Mouse (Mus musculus): ENCODE measurements at regions not wholly inside any gene's neighbourhood (a gene's known extent, or its start where the extent isn't known, plus 50 kb on each side); places are given as distances from the start of the nearest gene placed in this dataset.

- no peak overlapping the region for H3K27ac ChIP-seq (ENCODE audit: insufficient read depth, low read depth)
- no peak overlapping the region for H3K9ac ChIP-seq (ENCODE audit: insufficient read depth, low read depth)
- H3K4me2 ChIP-seq (ENCODE audit: insufficient read depth, low read depth, poor library complexity, severe bottlenecking), result no peak overlapping the region
- in situ Hi-C loops (cut with MboI; ENCODE audit: low pct_ligation_motif_present, low pct_unique_long_range_greater_than_20kb, low sequenced_read_pairs) (loop anchor here (10.0 kb wide), 1 partner anchor 415 kb away; no protein-coding TSS in a partner anchor), dilution Hi-C loops (cut with MboI; ENCODE audit: extremely low pct_ligation_motif_present, extremely low pct_unique_long_range_greater_than_20kb, low sequenced_read_pairs) (no loop called here)
- H3K4me1 ChIP-seq (ENCODE audit: control insufficient read depth in 1 of 2, insufficient read depth in 2 of 2), result no peaks in the 10 kb centered on the region; a peak in 1 of 4 replicates
- no peaks in the 10 kb centered on the region for H3K79me2 ChIP-seq (replicated peaks; ENCODE audit: control insufficient read depth, extremely low read depth, insufficient read depth, poor library complexity, severe bottlenecking)
- H3K36me3 ChIP-seq (replicated peaks in 1 of 2; ENCODE audit: control insufficient read depth in 1 of 2, insufficient read depth in 1 of 2, low read length in 1 of 2), result no peaks in the 10 kb centered on the region
- H3K4me3 ChIP-seq (replicated peaks in 1 of 3; ENCODE audit: low read depth in 2 of 3, low read length in 2 of 3, poor library complexity in 1 of 3), result no peak overlapping the region
- H3K9me3 ChIP-seq (replicated peaks; ENCODE audit: low read length), result no peaks in the 10 kb centered on the region
- no peaks in the 10 kb centered on the region for H3K27me3 ChIP-seq (replicated peaks)
- DNase-seq (ENCODE audit: extremely low read depth), result no peak
- no peak for TF ChIP-seq ETS1 (conservative IDR thresholded peaks at IDR 0.05; ENCODE audit: low read depth, low read length)
These were observed 96.1 kb downstream of the Rpap3 start for GRCm38 (mm10) chr15:97609496-97609895.

GRCm38 (mm10) chr15:97608651-97609050, 97.0 kb downstream of the Rpap3 start:
- no peaks in the 10 kb centered on the region; a peak in 1 of 4 replicates for H3K4me1 ChIP-seq (ENCODE audit: control insufficient read depth in 1 of 2, insufficient read depth in 2 of 2)
- dilution Hi-C loops (cut with MboI; ENCODE audit: extremely low pct_ligation_motif_present, extremely low pct_unique_long_range_greater_than_20kb, low sequenced_read_pairs), result no loop called here
- TF ChIP-seq ZNF384 (IDR thresholded peaks at IDR 0.05; ENCODE audit: low read depth, low read length) (no peak), POLR2AphosphoS2 (IDR thresholded peaks at IDR 0.05; ENCODE audit: low read depth, low read length) (no peak), E2F4 (IDR thresholded peaks at IDR 0.05; ENCODE audit: insufficient replicate concordance, low read depth, low read length) (no peak), CHD2 (IDR thresholded peaks at IDR 0.05; ENCODE audit: low read length) (no peak), NRF1 (IDR thresholded peaks at IDR 0.05; ENCODE audit: low read depth, low read length) (no peak), ZMIZ1 (IDR thresholded peaks at IDR 0.05; ENCODE audit: low read depth, low read length) (no peak), IRF4 (IDR thresholded peaks at IDR 0.05; ENCODE audit: low read depth, low read length) (no peak), TCF12 (IDR thresholded peaks at IDR 0.05; ENCODE audit: low read depth, low read length) (no peak), HCFC1 (IDR thresholded peaks at IDR 0.05; ENCODE audit: low read depth, low read length) (no peak), CHD1 (IDR thresholded peaks at IDR 0.05; ENCODE audit: low read depth, low read length) (no peak), BHLHE40 (IDR thresholded peaks at IDR 0.05; ENCODE audit: low read depth, low read length) (no peak), GABPA (IDR thresholded peaks at IDR 0.05; ENCODE audit: insufficient replicate concordance, low read depth, low read length) (no peak)

More at GRCm38 (mm10) chr15:97608651-97609050, 97.0 kb downstream of the Rpap3 start:
- H3K79me2 ChIP-seq (replicated peaks; ENCODE audit: control insufficient read depth, extremely low read depth, insufficient read depth, poor library complexity, severe bottlenecking), result no peaks in the 10 kb centered on the region
- H3K4me3 ChIP-seq (replicated peaks in 1 of 3; ENCODE audit: low read depth in 2 of 3, low read length in 2 of 3, poor library complexity in 1 of 3), result no peak overlapping the region
- H3K27ac ChIP-seq (ENCODE audit: insufficient read depth, low read depth), result no peak overlapping the region
- H3K27me3 ChIP-seq (replicated peaks), result no peaks in the 10 kb centered on the region
- no peak for DNase-seq (ENCODE audit: extremely low read depth)
- H3K4me2 ChIP-seq (ENCODE audit: insufficient read depth, low read depth, poor library complexity, severe bottlenecking), result no peak overlapping the region
- in situ Hi-C loops (cut with MboI; ENCODE audit: low pct_ligation_motif_present, low pct_unique_long_range_greater_than_20kb, low sequenced_read_pairs), result loop anchor here (10.0 kb wide), 1 partner anchor 414 kb away; no protein-coding TSS in a partner anchor
- no peak overlapping the region for H3K9ac ChIP-seq (ENCODE audit: insufficient read depth, low read depth)
- H3K36me3 ChIP-seq (replicated peaks in 1 of 2; ENCODE audit: control insufficient read depth in 1 of 2, insufficient read depth in 1 of 2, low read length in 1 of 2), result no peaks in the 10 kb centered on the region
- no peaks in the 10 kb centered on the region for H3K9me3 ChIP-seq (replicated peaks; ENCODE audit: low read length)
